Comparison of ENCODE assay signal across 8 mouse cellular contexts in the genomic region with DNA sequence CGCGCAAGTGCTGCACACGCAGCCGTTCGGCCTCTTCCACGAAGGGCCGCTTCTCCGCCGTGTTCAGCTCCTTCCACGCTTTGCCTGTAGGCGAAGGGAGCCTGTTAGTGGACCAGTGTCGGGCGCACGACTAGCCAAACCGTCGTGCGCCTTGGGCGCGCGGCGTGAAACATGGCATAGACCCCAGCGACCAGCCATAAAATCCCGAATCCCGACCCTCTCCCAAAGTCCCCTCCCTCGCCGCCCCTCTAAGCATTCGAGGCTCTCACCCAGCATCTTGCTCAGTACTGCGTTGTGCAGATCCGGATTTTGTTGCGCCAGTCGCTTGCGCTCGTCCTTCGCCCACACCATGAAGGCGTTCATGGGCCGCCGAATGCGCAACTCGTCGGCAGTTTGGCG. TPM values are rescaled to one million over a fixed set of nuclear protein-coding genes. Genes with fewer than 3 reads are reported as not detected.
DNase-seq lines count a peak whose midpoint lies in the region; ATAC-seq lines count a peak whose summit lies in the region.
"Had no signal": no experiment of that assay in that cellular context is flagged by ENCODE, and none has a peak within 500 bp of the region (broad histone marks: within the 10 kb centered on the region; RNA-seq: fewer than 3 reads in every experiment).

No protein-coding gene starts in this region.

- 1% methylated on average over 41 of the region's 41 CpGs for WGBS in lung, embryonic 16.5 days
- under 1% methylated on average over 41 of the region's 41 CpGs for WGBS in forebrain, embryonic 12.5 days
- 1% methylated on average over 41 of the region's 41 CpGs for WGBS in limb, embryonic 12.5 days
- WGBS in stomach, embryonic 15.5 days = under 1% methylated on average over 41 of the region's 41 CpGs

- no peaks in the 10 kb centered on the region for H3K9me3 ChIP-seq in lung, embryonic 16.5 days (ENCODE audit: control insufficient read depth, low read length)
- H3K9me3 ChIP-seq in forebrain, embryonic 12.5 days = no peaks in the 10 kb centered on the region
- H3K9me3 ChIP-seq in limb, embryonic 12.5 days = no peaks in the 10 kb centered on the region
- no peaks in the 10 kb centered on the region for H3K9me3 ChIP-seq in stomach, embryonic 15.5 days

- peaks cover 46% of the 10 kb centered on the region for H3K27me3 ChIP-seq in lung, embryonic 16.5 days (ENCODE audit: control insufficient read depth, insufficient read depth, low read depth, low read length)
- H3K27me3 ChIP-seq in forebrain, embryonic 12.5 days = peaks cover 78% of the 10 kb centered on the region
- H3K27me3 ChIP-seq in limb, embryonic 12.5 days = peaks cover 69% of the 10 kb centered on the region
- peaks cover 59% of the 10 kb centered on the region for H3K27me3 ChIP-seq in stomach, embryonic 15.5 days (replicated peaks)

- H3K4me1 ChIP-seq in lung, embryonic 16.5 days (replicated peaks; ENCODE audit: control insufficient read depth, insufficient read depth, low read length) = peaks cover 21% of the 10 kb centered on the region; the same call in 1 of the 2 replicates
- H3K4me1 ChIP-seq in forebrain, embryonic 12.5 days = peaks cover 31% of the 10 kb centered on the region
- peaks cover 39% of the 10 kb centered on the region for H3K4me1 ChIP-seq in limb, embryonic 12.5 days (replicated peaks)
- peaks cover 18% of the 10 kb centered on the region for H3K4me1 ChIP-seq in stomach, embryonic 15.5 days

- H3K4me2 ChIP-seq in lung, embryonic 16.5 days (ENCODE audit: low read depth, low read length) = peak overlapping the region; percentile 72
- peak overlapping the region; percentile 52 for H3K4me2 ChIP-seq in forebrain, embryonic 12.5 days
- peak overlapping the region; percentile 77 for H3K4me2 ChIP-seq in limb, embryonic 12.5 days
- peak overlapping the region; percentile 87 for H3K4me2 ChIP-seq in stomach, embryonic 15.5 days

- no peaks in the 10 kb centered on the region for H3K36me3 ChIP-seq in lung, embryonic 16.5 days (ENCODE audit: control insufficient read depth, insufficient read depth, low read length)
- H3K36me3 ChIP-seq in forebrain, embryonic 12.5 days (replicated peaks) = no peaks in the 10 kb centered on the region
- no peaks in the 10 kb centered on the region for H3K36me3 ChIP-seq in limb, embryonic 12.5 days
- no peaks in the 10 kb centered on the region for H3K36me3 ChIP-seq in stomach, embryonic 15.5 days

- no peak for DNase-seq in lung, adult 18-20 months
- no peak for DNase-seq in left cerebral cortex, adult 18-20 months (ENCODE audit: low spot score in 2 of 2)
- no peak for DNase-seq in layer of hippocampus, postnatal 36 days

- H3K4me3 ChIP-seq in lung, embryonic 16.5 days (ENCODE audit: low read length) = peak overlapping the region; percentile 57
- peak overlapping the region; percentile 37 for H3K4me3 ChIP-seq in forebrain, embryonic 12.5 days (replicated peaks)
- peak overlapping the region; percentile 56 for H3K4me3 ChIP-seq in limb, embryonic 12.5 days (replicated peaks)
- H3K4me3 ChIP-seq in stomach, embryonic 15.5 days (replicated peaks) = peak overlapping the region; percentile 45

- ATAC-seq in lung, embryonic 16.5 days (ENCODE audit: low read depth) = no peak
- ATAC-seq in forebrain, embryonic 12.5 days (ENCODE audit: low FRiP score) = no peak
- no peak for ATAC-seq in limb, embryonic 12.5 days (ENCODE audit: insufficient number of reproducible peaks, insufficient read depth, low FRiP score, low TSS enrichment, low read depth)
- no peak for ATAC-seq in stomach, embryonic 15.5 days (ENCODE audit: insufficient read depth, low FRiP score, low read depth)

- peak overlapping the region; percentile 74 for H3K9ac ChIP-seq in lung, embryonic 16.5 days (ENCODE audit: low read length)
- H3K9ac ChIP-seq in forebrain, embryonic 12.5 days = no peak overlapping the region
- peak overlapping the region; percentile 60 for H3K9ac ChIP-seq in limb, embryonic 12.5 days (replicated peaks)
- no peak overlapping the region for H3K9ac ChIP-seq in stomach, embryonic 15.5 days

- H3K27ac ChIP-seq in lung, embryonic 16.5 days (ENCODE audit: low read length) = peak overlapping the region; percentile 56
- no peak overlapping the region for H3K27ac ChIP-seq in forebrain, embryonic 12.5 days
- H3K27ac ChIP-seq in limb, embryonic 12.5 days = 0 out of 2 replicates have a peak overlapping the region, but pooled peaks have one; percentile 12
- H3K27ac ChIP-seq in stomach, embryonic 15.5 days = 0 out of 2 replicates have a peak overlapping the region, but pooled peaks have one; percentile 26

RNA-seq across cellular contexts. Expression of a gene that starts 0.5 kb away (rescaled TPM):
- 84.1 and 84.8 TPM in 2 replicates for polyA plus RNA-seq in lung, embryonic 16.5 days (2015; fragmentation: Nextera tagmentation; extraction: Ambion mirVana)
- 14.1 and 15.2 TPM in 2 replicates for polyA plus RNA-seq in forebrain, embryonic 12.5 days (2016; fragmentation: Nextera tagmentation; extraction: Ambion mirVana)
- polyA plus RNA-seq in limb, embryonic 12.5 days (2016; fragmentation: Nextera tagmentation; extraction: Ambion mirVana) = 22.4 and 23.4 TPM in 2 replicates
- 28.7 and 32.0 TPM in 2 replicates for polyA plus RNA-seq in stomach, embryonic 15.5 days (2015; fragmentation: Nextera tagmentation; extraction: Ambion mirVana)
- 10 to 100 TPM; 14.2 to 14.3 TPM for total RNA-seq in left cerebral cortex, adult 18-20 months (2021)
- total RNA-seq in layer of hippocampus, postnatal 36 days (2021) = 10 to 100 TPM in 1 of 2 experiments, 1 to 10 TPM in 1; 8.3 to 11.1 TPM

RNA-seq across cellular contexts. Expression of a gene that starts 9.2 kb away (rescaled TPM):
- 19.3 and 19.7 TPM in 2 replicates for polyA plus RNA-seq in lung, embryonic 16.5 days (2015; fragmentation: Nextera tagmentation; extraction: Ambion mirVana)
- polyA plus RNA-seq in forebrain, embryonic 12.5 days (2016; fragmentation: Nextera tagmentation; extraction: Ambion mirVana) = 23.2 and 28.2 TPM in 2 replicates
- 31.6 and 33.3 TPM in 2 replicates for polyA plus RNA-seq in limb, embryonic 12.5 days (2016; fragmentation: Nextera tagmentation; extraction: Ambion mirVana)
- 21.5 and 24.2 TPM in 2 replicates for polyA plus RNA-seq in stomach, embryonic 15.5 days (2015; fragmentation: Nextera tagmentation; extraction: Ambion mirVana)
- total RNA-seq in left cerebral cortex, adult 18-20 months (2021) = 10 to 100 TPM; 58.3 to 59.3 TPM
- 10 to 100 TPM; 60.6 to 62.0 TPM for total RNA-seq in layer of hippocampus, postnatal 36 days (2021)

RNA-seq across cellular contexts. Expression of a gene that starts 14.1 kb away (rescaled TPM):
- polyA plus RNA-seq in lung, embryonic 16.5 days (2015; fragmentation: Nextera tagmentation; extraction: Ambion mirVana) = 0.21 and 0.49 TPM in 2 replicates
- 0.28 TPM in 1 of 2 replicates, not detected in the other for polyA plus RNA-seq in forebrain, embryonic 12.5 days (2016; fragmentation: Nextera tagmentation; extraction: Ambion mirVana)
- 0.29 and 0.58 TPM in 2 replicates for polyA plus RNA-seq in limb, embryonic 12.5 days (2016; fragmentation: Nextera tagmentation; extraction: Ambion mirVana)
- 0.36 and 1.2 TPM in 2 replicates for polyA plus RNA-seq in stomach, embryonic 15.5 days (2015; fragmentation: Nextera tagmentation; extraction: Ambion mirVana)
- total RNA-seq in left cerebral cortex, adult 18-20 months (2021) = under 1 TPM; 0.67 to 0.80 TPM
- total RNA-seq in layer of hippocampus, postnatal 36 days (2021) = 1 to 10 TPM; 1.1 to 1.6 TPM

RNA-seq across cellular contexts. Expression of a gene that starts 22.9 kb away (rescaled TPM):
- polyA plus RNA-seq in lung, embryonic 16.5 days (2015; fragmentation: Nextera tagmentation; extraction: Ambion mirVana) = 59.8 and 63.4 TPM in 2 replicates
- polyA plus RNA-seq in forebrain, embryonic 12.5 days (2016; fragmentation: Nextera tagmentation; extraction: Ambion mirVana) = 47.5 and 47.6 TPM in 2 replicates
- 71.0 and 88.8 TPM in 2 replicates for polyA plus RNA-seq in limb, embryonic 12.5 days (2016; fragmentation: Nextera tagmentation; extraction: Ambion mirVana)
- polyA plus RNA-seq in stomach, embryonic 15.5 days (2015; fragmentation: Nextera tagmentation; extraction: Ambion mirVana) = 51.7 and 53.3 TPM in 2 replicates
- total RNA-seq in left cerebral cortex, adult 18-20 months (2021) = 10 to 100 TPM; 29.3 to 30.7 TPM
- total RNA-seq in layer of hippocampus, postnatal 36 days (2021) = 10 to 100 TPM; 44.0 to 44.1 TPM

RNA-seq across cellular contexts. Expression of a gene that starts 27.3 kb away (rescaled TPM):
- polyA plus RNA-seq in lung, embryonic 16.5 days (2015; fragmentation: Nextera tagmentation; extraction: Ambion mirVana) = not detected in 2 replicates
- not detected in 2 replicates for polyA plus RNA-seq in forebrain, embryonic 12.5 days (2016; fragmentation: Nextera tagmentation; extraction: Ambion mirVana)
- not detected in 2 replicates for polyA plus RNA-seq in limb, embryonic 12.5 days (2016; fragmentation: Nextera tagmentation; extraction: Ambion mirVana)
- polyA plus RNA-seq in stomach, embryonic 15.5 days (2015; fragmentation: Nextera tagmentation; extraction: Ambion mirVana) = not detected in 2 replicates
- not detected for total RNA-seq in left cerebral cortex, adult 18-20 months (2021)
- not detected for total RNA-seq in layer of hippocampus, postnatal 36 days (2021)
- total RNA-seq: left cerebral cortex, postnatal 36 days had no signal

Comparison
In these comparisons a context has a peak if more than half of its experiments do, and no peak if none do; other contexts are left out.
1. H3K9ac ChIP-seq: peak in lung, embryonic 16.5 days (single experiment) and limb, embryonic 12.5 days (single experiment); none in forebrain, embryonic 12.5 days (single experiment) and stomach, embryonic 15.5 days (single experiment).
2. Peak in every context shown above with its lines, with median percentiles within 50 percentile points of each other: H3K4me2 ChIP-seq and H3K4me3 ChIP-seq.